Mouse (Mus musculus): ENCODE results near the gene Srrd.

DNA sequence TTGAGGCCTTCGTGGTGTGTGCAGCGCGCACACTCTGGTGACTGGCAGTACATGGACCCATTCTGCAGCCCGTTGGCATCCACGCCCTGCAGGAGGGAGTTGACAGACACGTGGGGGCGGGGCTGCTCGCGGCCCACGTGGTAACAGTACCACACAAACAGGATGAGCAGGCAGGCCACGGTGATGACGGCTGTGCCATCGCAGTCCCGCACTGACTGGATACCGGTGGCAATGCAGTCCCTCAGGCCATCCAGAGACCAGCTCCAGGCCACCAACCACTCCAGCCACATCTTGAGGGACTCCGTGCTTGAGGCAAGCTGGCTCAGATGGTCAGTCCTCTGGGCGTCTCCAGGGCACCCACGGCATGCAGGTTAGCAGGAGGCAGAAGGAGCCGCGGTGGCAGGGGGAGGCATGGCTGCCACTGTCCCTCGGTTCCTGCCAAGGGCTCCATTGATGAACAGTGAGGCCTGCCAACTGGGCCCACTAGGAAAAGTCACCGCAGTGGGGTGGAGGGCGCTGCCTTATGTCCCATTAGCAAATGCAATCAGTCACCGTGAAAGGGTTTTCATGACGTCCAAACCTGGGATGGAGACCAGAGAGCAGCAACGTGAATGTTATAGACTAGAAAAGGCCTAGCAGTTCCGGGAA, 49.0 kb upstream of the Srrd start:
- TF ChIP-seq GATA1 (IDR thresholded peaks at IDR 0.05; ENCODE audit: low read length) (no peak), TAL1 (IDR thresholded peaks at IDR 0.05; ENCODE audit: low read length) (no peak)
